Mouse (Mus musculus) ES-E14 (cell line): Measurements from ENCODE around the gene Ulk4.

Experiments used
- CHD2 ChIP-seq: IDR thresholded peaks from 2 replicates; pipeline ENCODE4 v1.6.1; 2014; ENCODE audit warnings: mild to moderate bottlenecking, low read depth, low read length, inconsistent platforms
- ZNF384 ChIP-seq: IDR thresholded peaks from 2 replicates; pipeline ENCODE4 v1.6.1; 2012; ENCODE audit warnings: low read depth, low read length, inconsistent platforms

DNA sequence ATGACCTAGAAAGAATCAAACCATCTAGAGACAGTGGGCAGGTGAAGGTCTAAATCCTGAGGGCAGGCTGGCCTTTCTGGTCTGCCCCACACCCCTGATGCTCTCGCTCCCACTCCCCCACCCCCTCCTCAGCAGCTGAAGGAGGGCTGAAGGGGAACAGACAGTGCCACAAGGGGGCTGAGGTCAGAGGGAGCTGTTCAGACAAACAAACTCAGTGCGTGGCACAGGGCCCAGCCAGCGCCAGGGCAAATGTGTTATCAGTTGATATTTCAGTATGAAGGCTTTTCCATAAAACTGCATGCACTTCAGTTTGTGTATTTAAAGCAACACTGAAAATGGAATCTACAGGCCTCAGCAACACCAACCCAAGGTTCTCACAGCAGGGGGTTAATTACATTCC lies 128.4 kb downstream of the Ulk4 start:
- no peak for TF ChIP-seq ZNF384
- no peak for TF ChIP-seq CHD2
